Mouse (Mus musculus) thymus, adult 2 months (tissue): Measurements from ENCODE around the gene Fhdc1.

Source experiments
- CTCF ChIP-seq: fragments of 200-500 bp; IDR thresholded peaks from 2 replicates; pipeline ENCODE4 v1.5.1; 2012; ENCODE audit warnings: mild to moderate bottlenecking, control low read depth, low read length, moderate library complexity, borderline replicate concordance; ENCODE audit not compliant: control insufficient read depth, poor library complexity, insufficient read depth; ENCODE audit errors: extremely low read depth
- POLR2A ChIP-seq: fragments of 200-500 bp; IDR thresholded peaks from 2 replicates; pipeline ENCODE4 v1.6.1; 2012; ENCODE audit warnings: mild to moderate bottlenecking, low read length, control low read depth, moderate library complexity; ENCODE audit not compliant: control insufficient read depth, poor library complexity, insufficient read depth; ENCODE audit errors: extremely low read depth

DNA sequence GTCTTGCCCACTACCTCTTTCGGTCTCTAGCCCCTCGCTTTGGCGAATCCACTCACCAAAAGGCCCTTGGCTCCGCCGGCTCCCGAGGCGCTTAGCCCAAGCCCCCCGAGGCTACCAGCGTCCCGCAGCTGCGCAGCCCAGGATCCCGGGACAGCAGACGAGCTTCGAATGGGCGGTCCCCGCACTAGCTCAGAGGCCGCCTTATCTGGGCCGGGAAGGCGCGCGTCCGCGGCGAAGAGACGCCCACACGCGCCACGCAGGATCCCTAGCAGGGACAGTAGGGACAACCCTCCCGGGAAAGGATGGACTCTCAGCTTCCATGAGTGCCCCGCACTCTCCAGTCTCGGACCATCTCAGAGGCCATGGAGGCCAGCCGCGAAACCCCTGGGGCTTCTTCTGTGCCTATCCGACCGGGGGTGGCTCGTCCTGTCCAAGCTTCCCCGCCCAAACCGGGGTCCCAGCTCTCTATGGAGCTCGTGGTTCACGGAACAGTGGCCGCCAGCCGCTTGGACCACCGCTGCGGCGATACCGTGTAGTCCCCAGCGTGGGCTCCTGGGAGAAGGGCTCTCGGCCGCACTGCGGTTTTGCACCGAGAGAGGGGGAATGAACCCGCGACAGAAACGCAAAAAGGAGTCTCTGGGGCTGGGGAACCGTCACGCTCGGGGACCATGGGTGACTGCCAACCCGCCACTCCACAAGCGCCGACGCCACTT is 780 bp downstream of the Fhdc1 start:
- no peak for TF ChIP-seq CTCF
- no peak for TF ChIP-seq POLR2A
